Mouse (Mus musculus) kidney, adult 2 months (tissue): ENCODE measurements around the gene Sbf2.

Experiments
- CTCF ChIP-seq: fragments of 200-500 bp; conservative IDR thresholded peaks from 2 replicates; pipeline ENCODE4 v1.5.1; 2011; ENCODE audit warnings: low read depth, mild to moderate bottlenecking, control low read depth, low read length, moderate library complexity, mixed read lengths; ENCODE audit not compliant: insufficient read depth, insufficient read length
- POLR2A ChIP-seq: fragments of 200-500 bp; IDR thresholded peaks from one replicate; pipeline ENCODE4 v1.6.1; 2011; ENCODE audit warnings: low read depth, low read length, control low read depth

- TF ChIP-seq CTCF (no peak), POLR2A (no peak)
Observed at GRCm38 (mm10) chr7:110263474-110263873, 351.2 kb downstream of the Sbf2 start.
